Mouse (Mus musculus): ENCODE measurements around the gene Flt3.

The Flt3 gene

GRCm38 (mm10) chr5:147399843-147400504 lies at the start of gene Flt3:
Gene Flt3, minus strand, starts transcription at chr5:147400489.
- DNase-seq (ENCODE audit: low read depth, low spot score) = no peak

GRCm38 (mm10) chr5:147448933-147449332 lies 48.6 kb upstream of the Flt3 start:
- no peak for DNase-seq (ENCODE audit: low read depth, low spot score)

DNA sequence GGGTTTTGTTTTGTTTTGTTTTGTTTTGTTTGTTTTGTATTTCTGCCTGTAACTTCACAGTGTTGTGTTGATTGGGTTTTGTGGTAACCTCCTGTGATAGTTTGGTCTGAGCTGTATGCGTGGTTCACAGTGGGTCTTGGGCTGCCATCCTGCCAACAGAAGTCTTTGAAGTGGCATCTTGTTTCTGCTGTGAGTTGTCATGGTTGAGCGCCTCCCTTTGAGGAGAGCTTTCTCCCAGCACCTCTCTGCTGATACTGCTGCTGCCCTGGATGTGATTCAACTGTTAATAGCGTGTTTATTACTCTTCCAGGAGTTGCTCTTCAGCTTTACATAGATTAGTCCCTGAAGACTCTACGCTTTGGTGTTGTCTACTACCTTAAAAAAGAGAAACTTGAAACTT lies 48.2 kb upstream of the Flt3 start:
- no peak for DNase-seq (ENCODE audit: low read depth, low spot score)

GRCm38 (mm10) chr5:147445252-147445651 lies 45.0 kb upstream of the Flt3 start:
- no peak for DNase-seq (ENCODE audit: low read depth, low spot score)

GRCm38 (mm10) chr5:147444757-147445156 lies 44.5 kb upstream of the Flt3 start:
- no peak for DNase-seq (ENCODE audit: low read depth, low spot score)

DNA sequence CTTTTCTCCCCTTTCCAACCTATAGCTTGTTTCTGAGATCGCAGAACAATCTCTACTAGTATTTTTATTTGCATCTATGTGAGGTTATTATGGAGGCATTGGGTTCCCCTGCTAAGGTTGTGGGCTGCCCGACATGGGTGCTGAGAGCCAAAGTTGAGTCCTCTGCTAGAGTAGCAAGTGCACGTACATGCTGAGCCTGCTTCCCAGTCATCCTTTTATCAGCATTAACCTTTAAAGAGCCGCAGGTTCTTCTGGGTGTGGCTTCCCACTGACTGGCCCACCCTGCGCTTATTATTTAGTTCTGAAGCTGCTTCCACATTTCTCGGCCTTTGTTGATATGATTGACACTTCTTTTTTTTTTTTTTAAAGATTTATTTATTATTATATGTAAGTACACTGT lies 44.0 kb upstream of the Flt3 start:
- no peak for DNase-seq (ENCODE audit: low read depth, low spot score)

- no peak for DNase-seq (ENCODE audit: low read depth, low spot score)
Observed at GRCm38 (mm10) chr5:147442741-147443140, 42.5 kb upstream of the Flt3 start.

GRCm38 (mm10) chr5:147441979-147442378 lies 41.7 kb upstream of the Flt3 start:
- DNase-seq (ENCODE audit: low read depth, low spot score) = no peak

GRCm38 (mm10) chr5:147440996-147441507 lies 40.8 kb upstream of the Flt3 start:
- DNase-seq (ENCODE audit: low read depth, low spot score) = no peak

DNA sequence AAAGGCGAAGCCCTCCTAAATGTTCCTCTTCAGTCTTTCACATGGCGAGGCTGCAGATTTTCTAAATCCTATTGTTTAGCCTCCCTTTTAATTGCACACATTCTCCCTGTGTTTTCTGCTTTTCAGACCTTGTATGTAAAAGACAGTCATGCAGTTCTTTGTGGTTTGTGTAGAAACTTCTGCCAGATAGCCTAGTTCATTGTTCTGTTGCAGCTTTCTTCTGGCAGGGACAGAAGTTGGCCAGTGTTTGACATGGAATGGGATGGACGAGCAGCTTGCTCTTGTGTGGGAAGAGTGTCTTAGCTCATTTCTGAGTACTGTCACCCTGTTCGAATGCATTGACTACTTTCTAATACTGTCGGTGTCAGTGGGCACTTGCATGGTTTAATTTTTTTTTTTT lies 36.2 kb upstream of the Flt3 start:
- DNase-seq (ENCODE audit: low read depth, low spot score) = no peak

- DNase-seq (ENCODE audit: low read depth, low spot score) = no peak
Observed at GRCm38 (mm10) chr5:147435751-147436150, 35.5 kb upstream of the Flt3 start.

DNA sequence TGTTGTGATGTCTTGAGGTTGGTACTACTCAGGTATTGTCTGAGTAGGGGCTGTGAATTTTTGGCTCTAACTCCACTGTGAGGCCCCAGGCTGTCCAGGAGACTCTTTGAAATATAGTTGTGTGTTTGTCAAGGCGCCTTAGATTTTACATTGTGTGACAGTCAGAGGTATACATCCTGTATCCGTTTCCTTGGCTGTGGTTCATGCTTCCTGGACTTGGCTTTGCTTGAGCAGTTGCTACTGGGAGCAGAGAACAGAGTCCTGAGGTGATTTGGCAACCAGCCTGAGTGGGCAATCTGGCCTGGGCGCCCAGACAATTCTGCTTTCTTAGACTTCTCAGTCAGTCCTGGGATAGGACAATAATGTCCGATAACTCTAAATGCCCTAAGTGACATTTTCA lies 34.9 kb upstream of the Flt3 start:
- no peak for DNase-seq (ENCODE audit: low read depth, low spot score)

- no peak for DNase-seq (ENCODE audit: low read depth, low spot score)
Observed at GRCm38 (mm10) chr5:147432927-147433326, 32.6 kb upstream of the Flt3 start.

DNA sequence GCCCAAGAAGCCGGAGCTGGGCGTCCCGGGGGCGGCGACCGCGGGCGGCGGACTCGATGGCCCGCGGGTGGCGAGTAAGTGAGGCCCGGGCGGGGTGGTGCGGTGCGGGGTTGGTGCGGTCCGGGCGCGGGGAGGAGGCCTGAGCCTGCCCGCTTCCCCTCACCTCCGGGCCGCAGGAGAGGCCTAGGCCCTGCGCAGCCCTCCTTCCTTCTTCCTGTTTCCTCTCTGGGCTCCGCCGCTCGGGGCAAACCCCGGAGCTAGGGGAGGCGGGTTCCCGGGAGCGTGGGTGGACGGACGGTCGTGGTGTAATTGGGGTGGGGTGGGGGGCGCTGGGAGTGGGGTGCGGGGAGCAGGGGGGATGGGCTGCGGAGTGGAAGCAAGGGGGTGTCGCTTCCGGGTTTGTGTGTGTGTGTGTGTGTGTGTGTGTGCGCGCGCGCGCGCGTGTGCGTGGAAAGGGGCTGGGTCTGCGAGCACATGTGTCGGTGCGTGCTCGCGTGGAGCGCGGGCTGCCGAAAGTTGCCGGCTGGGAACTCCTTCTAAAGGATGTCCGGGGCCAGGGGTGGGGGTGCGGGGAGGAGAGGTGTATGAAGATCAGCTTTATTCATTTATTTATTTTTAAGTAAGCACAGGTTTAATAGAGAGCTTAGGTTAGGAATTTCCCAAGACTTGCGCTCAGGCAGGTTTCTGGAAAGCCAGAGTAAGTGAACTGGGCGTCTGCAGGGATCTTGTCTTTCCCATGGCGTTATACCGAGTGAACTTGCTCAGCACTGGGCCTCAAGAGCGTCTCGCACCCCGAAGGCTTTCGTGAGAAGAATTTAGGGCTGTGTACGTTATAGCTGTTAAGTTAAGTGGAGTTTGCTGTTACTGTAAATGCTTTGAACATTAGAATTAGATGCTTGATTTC lies 30.9 kb upstream of the Flt3 start:
- DNase-seq (ENCODE audit: low read depth, low spot score) = no peak

- DNase-seq (ENCODE audit: low read depth, low spot score) = no peak
Observed at GRCm38 (mm10) chr5:147430361-147430935, 30.2 kb upstream of the Flt3 start.

DNA sequence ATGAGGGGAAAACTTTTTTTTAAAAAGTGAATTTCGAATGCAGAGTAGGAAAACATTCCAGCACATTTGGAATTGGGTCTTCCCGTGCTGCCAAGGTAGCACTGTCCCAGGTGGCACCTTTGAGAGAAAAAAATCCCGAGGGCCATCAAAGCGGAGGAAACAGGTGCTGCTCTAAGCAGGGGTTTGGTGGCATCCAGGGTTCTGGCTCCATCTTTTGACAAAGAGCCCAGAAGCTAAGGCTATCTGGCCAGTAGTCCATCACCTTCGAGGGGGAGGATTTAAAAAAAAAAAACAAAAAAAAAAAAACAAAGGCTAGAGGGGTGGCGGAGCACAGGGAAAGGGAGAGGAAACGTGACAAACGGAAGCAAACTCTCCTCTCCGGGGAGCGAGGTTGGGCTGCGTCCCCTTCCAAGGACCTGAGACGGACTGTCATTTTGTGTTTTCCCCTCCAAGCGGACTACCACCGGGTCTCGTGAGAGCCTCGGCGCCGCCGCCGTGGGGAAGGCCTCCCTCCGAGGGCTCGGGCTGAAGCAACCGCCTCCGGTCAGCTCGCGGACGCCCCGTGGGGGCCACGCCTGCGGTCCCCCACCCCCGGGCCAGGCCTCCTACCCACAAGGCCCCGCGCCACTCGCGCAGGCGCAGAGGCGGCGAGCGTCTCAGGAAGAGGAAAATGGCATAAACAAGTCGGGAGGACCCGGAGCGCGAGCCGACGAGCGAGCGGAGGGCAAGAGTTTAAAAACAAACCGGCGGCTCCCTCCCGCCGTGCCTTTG lies 29.4 kb upstream of the Flt3 start, which contains the start of gene Pan3:
Gene Pan3, plus strand, starts transcription at position 627 of the 771 bp plus-strand sequence.
- DNase-seq (ENCODE audit: low read depth, low spot score) = peak; percentile 73

- no peak for DNase-seq (ENCODE audit: low read depth, low spot score)
Observed at GRCm38 (mm10) chr5:147426048-147426805, 25.9 kb upstream of the Flt3 start.

DNA sequence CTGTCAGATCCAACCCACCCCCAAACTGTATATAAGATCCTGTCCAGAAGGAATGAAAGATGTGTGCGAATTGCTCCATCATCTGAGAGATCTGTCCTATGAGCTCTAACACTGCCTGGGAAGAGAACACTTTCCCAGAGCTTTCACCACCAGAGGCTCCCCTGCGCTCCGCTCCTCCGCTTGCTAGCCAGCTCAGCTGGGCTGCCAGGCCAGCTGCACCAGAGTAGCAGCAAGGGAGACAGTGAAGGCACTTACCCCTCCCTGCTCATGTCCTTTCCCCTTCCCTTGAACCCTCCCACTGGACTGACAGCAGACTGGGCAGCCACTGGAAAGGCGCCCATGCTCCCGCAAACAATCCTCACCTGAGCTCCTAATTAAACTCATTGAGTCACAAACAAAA lies 23.3 kb upstream of the Flt3 start:
- DNase-seq (ENCODE audit: low read depth, low spot score) = no peak

GRCm38 (mm10) chr5:147418394-147419121 lies 18.3 kb upstream of the Flt3 start:
- no peak for DNase-seq (ENCODE audit: low read depth, low spot score)

GRCm38 (mm10) chr5:147417986-147418385 lies 17.7 kb upstream of the Flt3 start:
- DNase-seq (ENCODE audit: low read depth, low spot score) = no peak

All from WW6 (cell line).